Mouse (Mus musculus): ENCODE measurements around the gene Foxp1. TPM values are rescaled to one million over a fixed set of nuclear protein-coding genes. Genes with fewer than 3 reads are reported as not detected.

Gene Foxp1
- polyA plus RNA-seq, 1 experiment from 2014 or later: 103 TPM

DNA sequence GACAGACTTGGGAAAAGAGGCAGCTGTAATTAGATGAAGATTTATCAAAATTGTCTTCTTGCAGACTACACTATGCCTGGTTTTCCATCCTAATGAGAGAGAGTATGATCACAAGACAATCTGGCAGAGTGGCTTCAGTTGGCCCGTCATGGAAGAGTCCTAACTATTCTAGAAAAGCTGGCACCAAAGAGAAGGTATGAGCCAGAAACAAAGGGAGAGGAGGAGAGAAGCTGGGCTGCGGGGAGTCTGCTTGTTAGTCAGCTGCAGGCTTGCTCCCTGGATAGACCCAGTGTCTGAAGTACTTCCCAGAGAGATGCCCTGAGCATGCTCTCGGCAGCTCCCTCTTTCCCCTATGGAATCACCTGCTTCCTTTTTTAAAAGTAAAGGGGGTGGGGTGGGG lies 586.1 kb downstream of the Foxp1 start:
- no peak overlapping the region for H3K4me2 ChIP-seq (replicated peaks)
- H3K36me3 ChIP-seq: peaks cover 22% of the 10 kb centered on the region
- H3K27ac ChIP-seq: no peak overlapping the region

DNA sequence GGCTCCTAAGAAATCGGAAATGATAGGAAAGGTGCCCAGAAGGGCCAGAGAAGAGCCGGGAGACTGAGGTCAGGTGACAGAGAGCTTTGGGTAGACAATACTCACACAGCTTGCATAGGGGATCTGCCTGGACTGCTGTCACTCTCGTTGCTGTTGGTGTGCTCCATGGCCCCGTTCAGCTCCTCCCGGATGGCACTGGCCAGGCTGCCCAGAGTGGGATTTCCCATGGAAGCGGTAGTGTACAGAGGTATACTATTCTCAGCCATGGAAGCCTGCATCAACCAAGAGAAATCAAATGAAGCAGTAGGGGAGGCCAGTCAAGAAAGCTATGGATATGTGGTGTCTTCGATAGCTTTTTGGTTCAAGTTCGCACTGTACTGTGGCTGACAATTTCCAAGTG lies 587.4 kb downstream of the Foxp1 start:
- H3K4me2 ChIP-seq (replicated peaks): no peak overlapping the region
- 93% methylated on average over 8 of the region's 8 CpGs for WGBS
- H3K36me3 ChIP-seq: peaks cover 34% of the 10 kb centered on the region
- ATAC-seq: no peak
- no peaks in the 10 kb centered on the region for H3K4me1 ChIP-seq (replicated peaks)
- H3K9ac ChIP-seq: no peak overlapping the region
- no peaks in the 10 kb centered on the region for H3K9me3 ChIP-seq
- no peak overlapping the region for H3K4me3 ChIP-seq (replicated peaks)
- H3K27ac ChIP-seq: no peak overlapping the region
- H3K27me3 ChIP-seq (replicated peaks): no peaks in the 10 kb centered on the region

More for the DNA sequence above, 586.1 kb downstream of the Foxp1 start:
- H3K4me3 ChIP-seq (replicated peaks): no peak overlapping the region
- H3K9ac ChIP-seq: no peak overlapping the region
- ATAC-seq: no peak
- no peaks in the 10 kb centered on the region for H3K27me3 ChIP-seq (replicated peaks)
- H3K4me1 ChIP-seq (replicated peaks): no peaks in the 10 kb centered on the region
- 78% methylated on average over 3 of the region's 3 CpGs for WGBS
- H3K9me3 ChIP-seq: no peaks in the 10 kb centered on the region

DNA sequence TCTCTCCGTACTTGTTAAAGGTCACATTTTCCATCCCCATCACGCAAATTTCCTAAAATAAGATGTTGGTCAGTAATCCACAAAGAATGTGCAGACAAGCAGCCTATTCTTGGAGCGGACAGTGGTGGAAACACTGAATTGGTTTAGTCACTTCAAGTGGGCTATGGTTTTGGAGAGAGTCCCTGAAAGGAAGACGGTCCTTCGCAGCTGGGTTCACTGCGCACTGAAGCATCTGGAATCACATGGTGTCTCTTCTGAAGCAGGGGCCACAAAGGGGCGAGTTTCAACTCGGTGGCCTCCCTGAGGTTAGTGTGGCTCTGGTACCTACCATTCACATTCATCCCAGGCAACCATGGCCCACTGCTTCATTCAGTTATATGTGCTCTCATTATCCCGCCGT lies 588.1 kb downstream of the Foxp1 start:
- Histone ChIP-seq H3K4me3 (replicated peaks) (no peak overlapping the region), H3K9me3 (no peaks in the 10 kb centered on the region), H3K36me3 (peaks cover 37% of the 10 kb centered on the region), H3K9ac (no peak overlapping the region), H3K4me1 (replicated peaks) (no peaks in the 10 kb centered on the region), H3K4me2 (replicated peaks) (no peak overlapping the region), H3K27me3 (replicated peaks) (no peaks in the 10 kb centered on the region), H3K27ac (no peak overlapping the region)
- 92% methylated on average over 10 of the region's 10 CpGs for WGBS
- no peak for ATAC-seq

DNA sequence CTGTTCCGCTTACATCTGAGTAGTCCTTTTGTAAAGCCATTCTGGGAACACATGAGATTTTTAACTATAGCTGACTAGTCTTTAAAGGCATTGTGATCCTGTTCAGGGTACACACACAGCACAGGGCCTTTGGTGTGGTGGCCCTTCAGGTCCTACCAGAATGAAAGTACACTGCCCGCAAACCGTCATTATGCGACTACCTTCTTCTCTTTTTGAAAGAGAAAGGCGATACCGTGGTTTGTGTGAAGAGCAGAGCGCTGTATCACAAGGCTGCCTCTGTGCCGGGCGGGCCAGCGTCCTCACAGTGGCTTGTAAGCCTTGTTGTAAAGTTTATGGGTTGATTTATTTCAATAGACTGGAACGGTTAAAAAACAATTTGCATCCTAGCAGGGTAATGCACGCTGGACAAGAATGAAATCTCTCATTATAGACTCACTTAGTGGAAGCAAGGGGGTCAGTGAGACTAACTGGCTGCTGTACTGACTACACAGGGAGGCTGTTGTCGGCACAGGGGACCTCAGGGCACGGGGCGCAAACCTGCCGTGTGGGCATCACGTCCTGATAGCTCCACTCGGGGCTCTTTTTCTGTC lies 589.3 kb downstream of the Foxp1 start:
- H3K4me3 ChIP-seq (replicated peaks): no peak overlapping the region
- H3K9me3 ChIP-seq: no peaks in the 10 kb centered on the region
- no peak overlapping the region for H3K27ac ChIP-seq
- H3K4me1 ChIP-seq (replicated peaks): no peaks in the 10 kb centered on the region
- no peak for ATAC-seq
- H3K9ac ChIP-seq: no peak overlapping the region
- no peak overlapping the region for H3K4me2 ChIP-seq (replicated peaks)
- WGBS: 85% methylated on average over 18 of the region's 18 CpGs
- no peaks in the 10 kb centered on the region for H3K27me3 ChIP-seq (replicated peaks)
- H3K36me3 ChIP-seq: peaks cover 34% of the 10 kb centered on the region

DNA sequence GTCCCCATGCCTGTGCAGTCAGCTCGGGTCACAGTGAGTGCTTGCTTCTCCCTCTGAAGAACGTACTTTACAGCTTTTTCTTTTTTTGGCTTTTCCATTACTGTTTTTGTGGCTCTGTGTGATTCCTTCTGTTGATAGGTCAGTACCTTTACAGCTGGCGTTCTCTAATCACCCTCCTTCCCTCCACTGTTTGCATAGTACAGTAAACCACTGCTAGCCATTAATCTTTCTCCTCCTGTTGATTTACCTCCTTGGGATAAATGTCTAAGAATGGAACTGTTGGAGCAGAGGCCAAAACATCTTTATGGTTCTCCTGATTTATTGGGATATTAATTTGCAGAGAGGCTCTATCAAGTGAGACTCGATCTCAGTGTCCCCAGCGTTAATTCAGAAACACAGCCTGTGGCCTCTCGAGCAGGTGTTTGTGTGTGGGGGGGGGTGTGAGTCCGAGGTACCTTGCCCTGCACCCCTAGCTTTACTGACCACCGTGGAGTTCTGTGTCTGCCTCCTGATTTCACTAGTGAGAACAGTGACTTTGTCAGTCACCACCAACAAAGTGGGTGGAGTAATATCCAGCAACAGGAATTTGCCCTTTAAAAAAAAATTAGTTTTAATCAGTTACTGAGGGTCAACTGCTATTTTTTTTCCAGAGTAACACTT lies 590.5 kb downstream of the Foxp1 start:
- no peak overlapping the region for H3K9ac ChIP-seq
- H3K4me3 ChIP-seq (replicated peaks): no peak overlapping the region
- ATAC-seq: no peak
- H3K9me3 ChIP-seq: no peaks in the 10 kb centered on the region
- H3K36me3 ChIP-seq: peaks cover 34% of the 10 kb centered on the region
- 64% methylated on average over 8 of the region's 8 CpGs for WGBS
- H3K27ac ChIP-seq: no peak overlapping the region
- H3K4me1 ChIP-seq (replicated peaks): no peaks in the 10 kb centered on the region
- no peaks in the 10 kb centered on the region for H3K27me3 ChIP-seq (replicated peaks)
- no peak overlapping the region for H3K4me2 ChIP-seq (replicated peaks)

DNA sequence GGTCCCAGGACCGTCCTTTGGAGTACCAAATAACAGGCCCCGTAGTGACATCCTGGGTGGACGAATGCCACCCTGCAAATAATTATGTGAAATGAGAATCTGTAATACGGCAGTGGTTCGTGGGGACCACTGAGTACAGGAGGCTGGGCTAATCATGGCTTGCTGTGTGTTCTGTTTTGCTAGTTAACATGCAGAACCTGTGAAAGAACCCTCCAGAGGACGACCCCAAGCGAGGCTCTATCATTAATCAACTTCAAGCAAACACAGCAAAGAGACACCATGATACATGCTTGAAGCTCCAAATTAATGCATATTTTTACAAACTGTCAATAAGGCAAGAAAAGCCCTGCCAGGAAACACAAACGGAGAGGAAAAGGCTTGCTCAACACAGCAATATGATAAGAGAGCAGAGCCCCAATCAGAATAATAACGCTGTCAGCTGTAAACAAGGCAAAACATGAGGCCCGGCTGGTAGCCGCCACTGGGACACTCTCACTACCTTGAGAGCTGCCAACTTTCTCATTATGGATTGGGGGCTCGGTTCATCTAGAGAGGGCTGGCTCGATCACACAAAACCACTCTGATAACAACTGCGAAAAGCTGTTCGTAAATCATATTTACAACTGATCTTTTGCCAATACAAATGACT lies 591.7 kb downstream of the Foxp1 start:
- 87% methylated on average over 15 of the region's 15 CpGs for WGBS
- no peak for ATAC-seq
- H3K27ac ChIP-seq: no peak overlapping the region
- no peaks in the 10 kb centered on the region for H3K27me3 ChIP-seq (replicated peaks)
- H3K9me3 ChIP-seq: no peaks in the 10 kb centered on the region
- H3K4me2 ChIP-seq (replicated peaks): no peak overlapping the region
- H3K9ac ChIP-seq: no peak overlapping the region
- H3K36me3 ChIP-seq: peaks cover 34% of the 10 kb centered on the region
- H3K4me3 ChIP-seq (replicated peaks): no peak overlapping the region
- no peaks in the 10 kb centered on the region for H3K4me1 ChIP-seq (replicated peaks)

DNA sequence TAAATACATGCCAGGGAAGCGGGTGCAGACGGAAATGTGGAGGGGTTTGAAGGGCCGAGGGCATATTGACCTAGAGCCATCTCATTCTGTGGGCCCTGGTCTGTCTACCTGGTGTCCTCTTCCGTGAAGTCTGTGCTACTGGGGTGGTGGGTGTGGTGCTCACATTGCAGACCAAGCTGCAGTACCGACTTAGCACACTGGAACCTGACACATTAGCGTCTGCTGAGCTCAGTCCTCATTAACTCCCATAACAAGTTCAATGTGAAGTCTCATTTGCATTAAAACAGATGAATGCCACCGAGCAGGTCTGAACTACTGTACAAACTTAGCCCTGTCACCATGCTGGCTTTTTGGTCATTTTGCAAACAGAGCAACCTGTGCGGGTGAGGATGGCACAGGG lies 594.2 kb downstream of the Foxp1 start:
- no peak overlapping the region for H3K4me3 ChIP-seq (replicated peaks)
- no peaks in the 10 kb centered on the region for H3K4me1 ChIP-seq (replicated peaks)
- H3K9ac ChIP-seq: no peak overlapping the region
- H3K27me3 ChIP-seq (replicated peaks): no peaks in the 10 kb centered on the region
- no peaks in the 10 kb centered on the region for H3K9me3 ChIP-seq
- H3K4me2 ChIP-seq (replicated peaks): no peak overlapping the region
- WGBS: 86% methylated on average over 8 of the region's 8 CpGs
- no peak overlapping the region for H3K27ac ChIP-seq
- ATAC-seq: no peak
- peaks cover 16% of the 10 kb centered on the region for H3K36me3 ChIP-seq

DNA sequence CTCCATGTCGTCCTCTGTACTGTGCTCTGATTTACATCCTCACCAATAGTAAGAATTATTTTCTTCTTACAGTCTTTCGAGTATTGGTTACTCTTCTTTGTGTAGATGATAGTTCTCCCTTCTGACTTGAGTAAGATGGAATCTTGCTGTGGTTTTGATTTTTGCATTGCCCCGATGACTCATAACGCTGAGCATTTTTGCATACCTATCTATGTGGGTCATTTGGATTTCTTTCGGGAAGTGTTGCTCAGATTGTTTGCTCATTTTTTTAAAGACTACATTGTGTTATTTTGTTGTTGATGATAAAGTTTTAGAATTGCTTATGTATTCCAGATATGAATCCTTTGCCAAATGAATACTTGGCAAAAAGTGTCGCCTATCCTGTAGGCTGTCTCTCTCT lies 621.3 kb downstream of the Foxp1 start:
- no peak overlapping the region for H3K27ac ChIP-seq
- H3K27me3 ChIP-seq (replicated peaks): no peaks in the 10 kb centered on the region
- H3K4me2 ChIP-seq (replicated peaks): no peak overlapping the region
- H3K9ac ChIP-seq: no peak overlapping the region
- H3K9me3 ChIP-seq: no peaks in the 10 kb centered on the region
- H3K4me3 ChIP-seq (replicated peaks): no peak overlapping the region
- whole genome bisulfite sequencing: 88% methylated on average over 6 of the region's 6 CpGs
- no peaks in the 10 kb centered on the region for H3K4me1 ChIP-seq (replicated peaks)
- no peak for ATAC-seq
- H3K36me3 ChIP-seq: no peaks in the 10 kb centered on the region

DNA sequence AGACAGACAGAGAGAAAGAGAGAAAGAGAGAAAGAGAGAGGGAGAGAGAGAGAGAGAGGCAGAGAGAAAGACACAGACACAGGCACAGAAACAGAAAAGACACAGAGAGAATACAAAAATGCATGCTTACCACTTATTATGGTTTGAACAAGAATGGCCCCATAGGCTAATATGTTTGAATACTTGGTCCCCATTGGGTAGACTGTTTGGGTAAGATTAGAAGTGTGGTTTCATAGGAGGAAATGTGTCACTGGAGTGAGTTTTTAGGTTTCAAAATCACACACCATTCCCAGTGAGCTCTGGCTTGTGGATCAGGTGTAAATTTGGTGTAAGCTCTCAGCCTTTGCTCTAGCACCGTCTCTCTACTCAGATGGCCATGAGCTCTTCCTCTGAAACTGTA lies 644.3 kb downstream of the Foxp1 start:
- Histone ChIP-seq H3K4me3 (replicated peaks) (no peak overlapping the region), H3K27me3 (replicated peaks) (no peaks in the 10 kb centered on the region), H3K4me1 (replicated peaks) (no peaks in the 10 kb centered on the region), H3K27ac (no peak overlapping the region), H3K4me2 (replicated peaks) (no peak overlapping the region), H3K36me3 (no peaks in the 10 kb centered on the region), H3K9me3 (no peaks in the 10 kb centered on the region), H3K9ac (no peak overlapping the region)
- WGBS: 69% methylated on average over 1 of the region's 1 CpGs
- no peak for ATAC-seq

DNA sequence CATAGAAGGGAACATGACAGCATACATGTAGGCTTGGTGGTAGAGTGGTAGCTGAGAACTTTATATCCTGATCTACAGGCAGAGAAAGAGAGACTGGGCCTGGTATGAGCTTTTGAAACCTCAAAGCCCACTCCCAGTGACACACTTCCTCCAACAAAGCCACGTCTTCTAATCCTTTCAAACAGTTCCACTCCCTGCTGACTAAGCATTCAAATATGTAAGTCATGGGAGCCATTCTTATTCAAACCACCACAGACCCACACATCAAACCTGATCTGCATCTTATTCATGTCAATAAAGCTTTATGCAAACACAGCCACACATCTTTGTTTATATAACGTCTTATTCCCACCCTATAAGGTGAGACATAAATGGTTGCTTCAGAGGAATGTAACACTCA lies 646.1 kb downstream of the Foxp1 start:
- Histone ChIP-seq H3K27ac (no peak overlapping the region), H3K4me3 (replicated peaks) (no peak overlapping the region), H3K4me2 (replicated peaks) (no peak overlapping the region), H3K9ac (no peak overlapping the region), H3K9me3 (no peaks in the 10 kb centered on the region), H3K4me1 (replicated peaks) (no peaks in the 10 kb centered on the region), H3K36me3 (no peaks in the 10 kb centered on the region), H3K27me3 (replicated peaks) (no peaks in the 10 kb centered on the region)
- no peak for ATAC-seq
- WGBS: 65% methylated on average over 2 of the region's 2 CpGs

Other genes starting within 250 kb of the Foxp1 start
- gene Eif4e3, start 144.1 kb upstream of the Foxp1 start, polyA plus RNA-seq (2015; fragmentation: Nextera tagmentation; extraction: Ambion mirVana): 10.6 and 12.3 TPM in 2 replicates
- 2.7 and 3.8 TPM in 2 replicates for gene Gm20696, start 144.1 kb upstream of the Foxp1 start, polyA plus RNA-seq (2015; fragmentation: Nextera tagmentation; extraction: Ambion mirVana)
- gene Gpr27, start 170.0 kb upstream of the Foxp1 start, polyA plus RNA-seq (2015; fragmentation: Nextera tagmentation; extraction: Ambion mirVana): 2.4 and 2.6 TPM in 2 replicates
- gene Prok2, start 203.7 kb upstream of the Foxp1 start, polyA plus RNA-seq (2015; fragmentation: Nextera tagmentation; extraction: Ambion mirVana): 0.10 TPM in 1 of 2 replicates, not detected in the other

Measured in intestine, embryonic 15.5 days (tissue).